Mouse (Mus musculus) stomach, embryonic 16.5 days (tissue): ENCODE results near the gene Stx11. TPM values are rescaled to one million over a fixed set of nuclear protein-coding genes. Genes with fewer than 3 reads are reported as not detected.
A peak's percentile ranks its signal among the peaks of the same experiment; 100 is the strongest.
"Not testable (repeated sequence)": the region's sequence is repeated elsewhere in the genome, so short reads cannot be mapped to it uniquely, and the experiment has no call there.

ENCODE experiments used
- ATAC-seq: fragments of 200-750 bp; cut with Nextera tagmentation; 2 replicates; pipeline ENCODE4 v1.8.0; 2017; ENCODE audit warnings: moderate number of reproducible peaks, moderate TSS enrichment; ENCODE audit not compliant: insufficient read depth, low FRiP score
- H3K27ac ChIP-seq: fragments of 300-500 bp; sonication (generic); 2 replicates; pipeline ENCODE4 v1.5.1; 2014; ENCODE audit warnings: low read length
- H3K27me3 ChIP-seq: fragments of 300-500 bp; sonication (generic); 2 replicates; pipeline ENCODE4 v1.6.1; 2014; ENCODE audit warnings: low read length, control low read depth, mixed read lengths; ENCODE audit not compliant: control insufficient read depth, insufficient read depth
- H3K36me3 ChIP-seq: fragments of 300-500 bp; sonication (generic); 2 replicates; pipeline ENCODE4 v1.6.1; 2014; ENCODE audit warnings: low read length; ENCODE audit not compliant: control insufficient read depth, insufficient read depth
- H3K4me1 ChIP-seq: fragments of 300-500 bp; sonication (generic); 2 replicates; pipeline ENCODE4 v1.6.1; 2014; ENCODE audit warnings: low read length, control low read depth, mixed read lengths; ENCODE audit not compliant: control insufficient read depth, insufficient read depth
- H3K4me2 ChIP-seq: fragments of 300-500 bp; sonication (generic); 2 replicates; pipeline ENCODE4 v1.6.1; 2014; ENCODE audit warnings: low read depth, low read length, mixed read lengths
- H3K4me3 ChIP-seq: fragments of 300-500 bp; sonication (generic); replicated peaks from 2 replicates; pipeline ENCODE4 v1.5.1; 2014; ENCODE audit warnings: mild to moderate bottlenecking, low read length
- H3K9ac ChIP-seq: fragments of 300-500 bp; sonication (generic); 2 replicates; pipeline ENCODE4 v1.6.1; 2014; ENCODE audit warnings: low read length
- H3K9me3 ChIP-seq: fragments of 300-500 bp; sonication (generic); replicated peaks from 2 replicates; pipeline ENCODE4 v1.6.1; 2016; ENCODE audit warnings: low read length, control low read depth; ENCODE audit not compliant: control insufficient read depth
- whole genome bisulfite sequencing: fragments of 180-500 bp; shearing (Covaris S2); extraction: QIAGEN DNeasy Blood & Tissue Kit; methylation state at CpG from one replicate; pipeline ENCODE4 v1.1.7; 2014; 5-methylcytosine and 5-hydroxymethylcytosine counted together
- polyA plus RNA-seq: library from polyadenylated mRNA; unstranded; fragments of >200 nt; fragmentation: Nextera tagmentation; extraction: Ambion mirVana; gene quantifications from 2 replicates; pipeline ENCODE4 v1.2.1, GENCODE M21; 2015

Gene Stx11
- polyA plus RNA-seq, 1 experiment from 2014 or later = 9.3 TPM

- Histone ChIP-seq H3K4me1 (0 out of 2 replicates have a peak, but pooled peaks cover 5% of the 10 kb centered on the region), H3K36me3 (no peaks in the 10 kb centered on the region), H3K27ac (peak overlapping the region; percentile 54), H3K9ac (peak overlapping the region; percentile 72), H3K9me3 (no peaks in the 10 kb centered on the region), H3K4me2 (peak overlapping the region; percentile 77), H3K4me3 (peak overlapping the region; percentile 70), H3K27me3 (no peaks in the 10 kb centered on the region)
- 0 out of 2 replicates have a peak, but pooled peaks have one; percentile 34 for ATAC-seq
- 6% methylated on average over 29 of the region's 29 CpGs for WGBS
These were observed 543 bp downstream of the Stx11 start for GRCm38 (mm10) chr10:12963362-12964147.

DNA sequence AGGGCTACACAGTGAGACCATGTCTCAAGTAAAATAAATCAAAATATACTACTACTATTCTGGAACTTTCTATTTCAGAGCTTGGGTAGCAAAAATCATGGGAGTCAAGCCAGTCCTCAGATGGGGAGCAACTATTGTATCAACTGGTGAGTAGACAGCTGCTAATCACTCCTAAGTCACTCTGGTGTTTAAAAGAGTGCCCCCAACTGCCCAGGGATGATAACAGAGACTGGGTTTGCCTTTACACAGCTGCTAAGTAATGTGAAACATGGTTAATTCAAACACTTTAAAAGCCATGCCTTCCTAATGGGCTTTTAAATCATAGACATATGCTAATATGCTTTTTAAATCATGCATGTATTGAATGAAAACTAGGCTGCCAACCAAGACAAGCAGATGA, 1.9 kb downstream of the Stx11 start:
- Histone ChIP-seq H3K9me3 (no peaks in the 10 kb centered on the region), H3K4me2 (0 out of 2 replicates have a peak overlapping the region, but pooled peaks have one; percentile 77), H3K9ac (no peak overlapping the region), H3K27ac (no peak overlapping the region), H3K4me3 (no peak overlapping the region), H3K4me1 (0 out of 2 replicates have a peak, but pooled peaks cover 5% of the 10 kb centered on the region), H3K36me3 (no peaks in the 10 kb centered on the region), H3K27me3 (no peaks in the 10 kb centered on the region)
- ATAC-seq = no peak

DNA sequence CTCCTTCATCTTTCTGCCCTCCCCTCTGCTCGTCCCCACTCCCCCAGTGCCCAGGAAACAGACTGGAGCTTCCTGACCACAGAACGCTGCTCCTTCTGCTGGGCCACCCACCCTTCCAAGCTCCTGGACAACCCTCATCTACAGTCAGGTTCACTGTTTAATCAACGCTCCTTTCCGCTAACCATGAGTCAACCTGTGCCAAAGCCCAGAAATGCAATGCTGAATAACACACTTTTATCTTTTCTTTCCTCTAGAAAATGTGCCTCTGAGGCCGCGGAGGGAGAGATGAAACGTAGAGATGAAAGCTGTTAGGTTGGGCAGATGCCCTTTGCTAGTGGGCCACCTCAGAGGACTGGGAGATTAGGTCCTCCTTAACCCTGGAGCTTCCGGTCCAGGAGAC, 2.6 kb downstream of the Stx11 start:
- H3K4me1 ChIP-seq = 0 out of 2 replicates have a peak, but pooled peaks cover 5% of the 10 kb centered on the region
- WGBS = 73% methylated on average over 8 of the region's 8 CpGs

GRCm38 (mm10) chr10:12957271-12957670, 6.8 kb downstream of the Stx11 start:
- no peak overlapping the region for H3K4me2 ChIP-seq
- H3K9me3 ChIP-seq = no peaks in the 10 kb centered on the region
- H3K27me3 ChIP-seq = no peaks in the 10 kb centered on the region
- no peak for ATAC-seq
- WGBS = 74% methylated on average over 4 of the region's 4 CpGs
- H3K27ac ChIP-seq = no peak overlapping the region
- no peaks in the 10 kb centered on the region for H3K4me1 ChIP-seq
- H3K4me3 ChIP-seq = no peak overlapping the region
- no peak overlapping the region for H3K9ac ChIP-seq
- no peaks in the 10 kb centered on the region for H3K36me3 ChIP-seq

More for the DNA sequence above, 2.6 kb downstream of the Stx11 start:
- ATAC-seq = no peak
- no peaks in the 10 kb centered on the region for H3K9me3 ChIP-seq
- H3K36me3 ChIP-seq = no peaks in the 10 kb centered on the region
- no peak overlapping the region for H3K4me2 ChIP-seq
- no peak overlapping the region for H3K27ac ChIP-seq
- H3K27me3 ChIP-seq = no peaks in the 10 kb centered on the region
- H3K4me3 ChIP-seq = no peak overlapping the region
- H3K9ac ChIP-seq = no peak overlapping the region

- no peak overlapping the region for H3K4me2 ChIP-seq
- no peaks in the 10 kb centered on the region for H3K9me3 ChIP-seq
- no peaks in the 10 kb centered on the region for H3K27me3 ChIP-seq
- no peak overlapping the region for H3K4me3 ChIP-seq
- no peak for ATAC-seq
- WGBS = 29% methylated on average over 1 of the region's 1 CpGs
- no peak overlapping the region for H3K9ac ChIP-seq
- H3K27ac ChIP-seq = no peak overlapping the region
- H3K4me1 ChIP-seq = no peaks in the 10 kb centered on the region
- H3K36me3 ChIP-seq = no peaks in the 10 kb centered on the region
These were observed 8.3 kb downstream of the Stx11 start for GRCm38 (mm10) chr10:12955831-12956230.

DNA sequence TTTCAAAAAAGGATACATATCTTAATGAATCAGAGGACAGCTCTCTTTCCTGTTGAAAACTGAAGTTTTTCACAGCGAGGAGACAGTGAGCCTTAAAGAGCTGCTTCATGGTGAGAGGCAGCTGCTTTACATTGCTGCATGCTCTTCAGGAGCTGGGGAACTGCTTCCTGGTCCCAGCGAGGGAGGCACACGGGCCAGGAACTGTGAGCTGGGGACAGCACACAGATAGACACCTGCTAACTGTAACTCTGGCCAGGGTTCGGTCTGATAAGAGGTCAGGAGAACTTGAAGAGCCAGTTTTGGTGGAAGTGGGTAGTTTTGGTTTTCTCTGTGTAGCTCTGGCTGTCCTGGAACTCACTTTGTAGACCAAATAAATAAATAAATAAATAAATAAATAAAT, 12.7 kb downstream of the Stx11 start:
- not testable (repeated sequence) for H3K4me2 ChIP-seq, H3K4me1 ChIP-seq, H3K27me3 ChIP-seq, H3K36me3 ChIP-seq, H3K9me3 ChIP-seq, H3K9ac ChIP-seq, H3K27ac ChIP-seq, H3K4me3 ChIP-seq
- peak; percentile 79; the same call in 1 of the 2 replicates for ATAC-seq
- WGBS = 48% methylated on average over 4 of the region's 4 CpGs

- ATAC-seq = peak; percentile 88
- Histone ChIP-seq H3K36me3 (no peaks in the 10 kb centered on the region), H3K4me2 (no peak overlapping the region), H3K9ac (no peak overlapping the region), H3K27me3 (no peaks in the 10 kb centered on the region), H3K4me1 (no peaks in the 10 kb centered on the region), H3K27ac (peak overlapping the region; percentile 26; the same call in 1 of the 2 replicates), H3K9me3 (no peaks in the 10 kb centered on the region), H3K4me3 (no peak overlapping the region)
- WGBS = 58% methylated on average over 7 of the region's 7 CpGs
These were observed 14.8 kb downstream of the Stx11 start for GRCm38 (mm10) chr10:12949299-12949698.

DNA sequence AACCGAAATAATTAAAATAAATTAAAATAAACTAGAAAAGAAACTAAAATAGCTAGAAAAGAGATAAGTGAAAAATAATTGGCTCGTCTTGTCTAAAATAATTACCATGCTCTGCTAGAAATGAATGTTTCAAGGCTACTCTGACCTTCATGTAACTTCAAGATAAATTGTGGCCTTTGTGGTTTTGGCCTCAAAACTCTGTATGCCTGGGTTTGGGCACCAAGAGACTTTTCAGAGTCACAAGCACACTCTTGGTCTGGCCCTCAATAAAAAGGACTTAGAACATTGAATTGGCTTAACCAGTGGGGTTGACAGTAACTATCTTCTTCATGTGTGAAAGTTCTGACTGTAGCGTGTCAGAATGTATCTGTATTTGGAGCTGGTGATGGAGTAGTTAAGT, 16.5 kb downstream of the Stx11 start:
- 91% methylated on average over 3 of the region's 3 CpGs for WGBS
- Histone ChIP-seq H3K9ac (no peak overlapping the region), H3K4me1 (no peaks in the 10 kb centered on the region), H3K9me3 (no peaks in the 10 kb centered on the region), H3K36me3 (no peaks in the 10 kb centered on the region), H3K4me2 (no peak overlapping the region), H3K27ac (no peak overlapping the region), H3K4me3 (no peak overlapping the region), H3K27me3 (no peaks in the 10 kb centered on the region)
- ATAC-seq = no peak

DNA sequence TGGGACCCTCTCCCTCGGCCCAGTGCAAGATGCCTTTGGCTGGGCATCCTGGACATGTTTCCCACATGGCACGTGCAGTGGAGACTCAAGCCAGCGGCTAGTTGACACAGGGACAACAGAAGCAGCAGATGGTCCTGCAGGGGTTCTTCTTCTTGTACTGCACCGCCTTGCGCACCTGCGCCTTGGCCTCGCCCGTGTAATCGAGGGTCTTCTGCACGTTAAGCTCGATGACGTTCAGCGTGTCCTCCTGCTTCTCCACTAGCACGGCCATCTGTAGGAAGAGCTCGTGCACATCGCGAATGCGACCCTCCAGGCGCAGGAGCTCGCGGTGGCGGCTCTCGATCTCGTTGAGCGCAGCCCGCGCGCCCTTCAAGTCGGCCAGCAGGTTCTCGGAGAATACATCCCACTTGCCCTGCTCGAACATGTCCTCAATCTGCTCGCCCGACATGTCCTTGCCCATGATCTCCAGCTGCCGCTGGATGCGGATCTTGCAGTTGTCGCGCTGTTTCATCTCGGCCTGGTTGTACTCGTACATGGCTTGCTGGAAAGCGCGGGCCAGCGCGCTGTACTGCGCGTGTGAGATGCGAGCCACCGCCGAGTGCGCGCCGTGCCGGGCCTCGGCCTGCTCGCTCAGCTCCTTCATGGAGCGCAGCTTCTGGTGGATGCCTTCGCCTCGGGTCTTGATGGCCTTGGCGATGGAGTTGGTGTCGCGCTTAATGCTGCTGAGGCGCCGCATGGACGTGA, 22.9 kb downstream of the Stx11 start:
- peak overlapping the region; percentile 65 for H3K9ac ChIP-seq
- H3K36me3 ChIP-seq = no peaks in the 10 kb centered on the region
- peak overlapping the region; percentile 44 for H3K4me3 ChIP-seq
- ATAC-seq = no peak
- no peak overlapping the region for H3K27ac ChIP-seq
- peak overlapping the region; percentile 64 for H3K4me2 ChIP-seq
- H3K9me3 ChIP-seq = no peaks in the 10 kb centered on the region
- H3K27me3 ChIP-seq = peaks cover 12% of the 10 kb centered on the region; the same call in 1 of the 2 replicates
- 12% methylated on average over 63 of the region's 63 CpGs for WGBS
- no peaks in the 10 kb centered on the region for H3K4me1 ChIP-seq
